Mouse (Mus musculus): ENCODE measurements around the gene Igf1. TPM values are rescaled to one million over a fixed set of nuclear protein-coding genes. Genes with fewer than 3 reads are reported as not detected.

Gene Igf1
- total RNA-seq, 4 experiments from 2014 or later, result 6.7 to 14.7 (median 10.1) TPM

- no peak for DNase-seq (ENCODE audit: low spot score in 2 of 2)
Observed at GRCm38 (mm10) chr10:87895351-87895750, 37.3 kb downstream of the Igf1 start.

- no peak for DNase-seq (ENCODE audit: low spot score in 2 of 2)
Observed at GRCm38 (mm10) chr10:87897331-87897730, 39.3 kb downstream of the Igf1 start.

- DNase-seq (ENCODE audit: low spot score in 2 of 2), result no peak
Observed at GRCm38 (mm10) chr10:87898826-87899225, 40.8 kb downstream of the Igf1 start.

GRCm38 (mm10) chr10:87901916-87902315 lies 43.9 kb downstream of the Igf1 start:
- no peak for DNase-seq (ENCODE audit: low spot score in 2 of 2)

- DNase-seq (ENCODE audit: low spot score in 2 of 2), result no peak
Observed at GRCm38 (mm10) chr10:87904324-87904723, 46.3 kb downstream of the Igf1 start.

- DNase-seq (ENCODE audit: low spot score in 2 of 2), result no peak
Observed at GRCm38 (mm10) chr10:87905087-87905486, 47.0 kb downstream of the Igf1 start.

- no peak for DNase-seq (ENCODE audit: low spot score in 2 of 2)
Observed at GRCm38 (mm10) chr10:87906121-87906520, 48.1 kb downstream of the Igf1 start.

- no peak for DNase-seq (ENCODE audit: low spot score in 2 of 2)
Observed at GRCm38 (mm10) chr10:87906757-87907307, 48.8 kb downstream of the Igf1 start.

- DNase-seq (ENCODE audit: low spot score in 2 of 2), result no peak
Observed at GRCm38 (mm10) chr10:87913852-87914251, 55.8 kb downstream of the Igf1 start.

GRCm38 (mm10) chr10:87914932-87915331 lies 56.9 kb downstream of the Igf1 start:
- DNase-seq (ENCODE audit: low spot score in 2 of 2), result no peak

- DNase-seq (ENCODE audit: low spot score in 2 of 2), result no peak
Observed at GRCm38 (mm10) chr10:87915782-87916181, 57.7 kb downstream of the Igf1 start.

- no peak for DNase-seq (ENCODE audit: low spot score in 2 of 2)
Observed at GRCm38 (mm10) chr10:87922263-87922662, 64.2 kb downstream of the Igf1 start.

GRCm38 (mm10) chr10:87926564-87926963 lies 68.5 kb downstream of the Igf1 start:
- no peak for DNase-seq (ENCODE audit: low spot score in 2 of 2)

GRCm38 (mm10) chr10:87927131-87927609 lies 69.1 kb downstream of the Igf1 start:
- peak in 1 of 2 experiments; percentile 71 for DNase-seq (ENCODE audit: low spot score in 2 of 2)

GRCm38 (mm10) chr10:87948192-87948591 lies 90.1 kb downstream of the Igf1 start:
- DNase-seq (ENCODE audit: low spot score in 2 of 2), result no peak

GRCm38 (mm10) chr10:87971536-87971935 lies 113.5 kb downstream of the Igf1 start:
- DNase-seq (ENCODE audit: low spot score in 2 of 2), result no peak

- no peak for DNase-seq (ENCODE audit: low spot score in 2 of 2)
Observed at GRCm38 (mm10) chr10:87973911-87974631, 116.0 kb downstream of the Igf1 start.

- DNase-seq (ENCODE audit: low spot score in 2 of 2), result no peak
Observed at GRCm38 (mm10) chr10:87985375-87985774, 127.3 kb downstream of the Igf1 start.

GRCm38 (mm10) chr10:87986201-87986600 lies 128.1 kb downstream of the Igf1 start:
- no peak for DNase-seq (ENCODE audit: low spot score in 2 of 2)
